Mouse (Mus musculus) urinary bladder, postnatal 10 days (tissue): Measurements from ENCODE around the gene Cuedc2.

ENCODE experiments used
- DNase-seq: peaks from one replicate; pipeline ENCODE4 v3.0.0; 2022; ENCODE audit warnings: low spot score

The Cuedc2 gene

DNA sequence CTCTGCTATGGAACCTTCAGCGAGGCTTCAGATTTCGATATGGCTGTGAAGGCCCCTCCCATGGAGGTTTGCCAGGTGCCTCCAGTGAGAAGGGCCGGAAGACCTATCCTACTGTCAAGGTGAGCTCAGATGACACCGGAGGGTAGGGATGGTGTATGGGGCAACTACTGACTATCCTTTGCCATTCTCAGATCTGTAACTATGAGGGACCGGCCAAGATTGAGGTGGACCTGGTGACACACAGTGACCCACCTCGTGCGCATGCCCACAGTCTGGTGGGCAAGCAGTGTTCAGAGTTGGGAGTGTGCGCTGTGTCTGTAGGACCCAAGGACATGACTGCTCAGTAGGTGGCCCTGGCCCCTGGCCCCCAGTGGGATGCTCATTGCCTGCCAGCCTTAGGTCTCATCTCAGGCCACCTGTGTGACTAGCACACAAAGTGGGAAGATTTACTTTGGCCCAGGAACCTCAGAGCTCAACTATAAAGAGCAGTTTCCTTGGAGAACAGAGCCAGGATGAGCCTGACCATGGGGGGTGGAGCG lies 31.7 kb downstream of the Cuedc2 start:
- no peak for DNase-seq

DNA sequence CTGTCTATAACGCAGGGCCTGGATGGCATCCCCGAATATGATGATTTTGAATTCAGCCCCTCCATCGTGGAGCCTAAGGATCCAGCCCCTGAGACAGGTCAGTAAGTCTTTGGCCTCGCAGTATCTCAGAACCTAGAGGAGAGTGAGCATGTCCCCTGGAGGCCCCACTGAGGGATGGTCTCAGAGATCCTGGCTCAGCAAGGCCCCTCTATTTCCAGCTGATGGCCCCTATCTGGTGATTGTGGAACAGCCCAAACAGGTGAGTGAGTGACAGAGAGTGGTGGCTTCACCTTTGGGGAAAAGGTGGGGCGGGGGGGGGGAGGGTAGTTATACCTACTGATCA lies 32.3 kb downstream of the Cuedc2 start:
- no peak for DNase-seq

DNA sequence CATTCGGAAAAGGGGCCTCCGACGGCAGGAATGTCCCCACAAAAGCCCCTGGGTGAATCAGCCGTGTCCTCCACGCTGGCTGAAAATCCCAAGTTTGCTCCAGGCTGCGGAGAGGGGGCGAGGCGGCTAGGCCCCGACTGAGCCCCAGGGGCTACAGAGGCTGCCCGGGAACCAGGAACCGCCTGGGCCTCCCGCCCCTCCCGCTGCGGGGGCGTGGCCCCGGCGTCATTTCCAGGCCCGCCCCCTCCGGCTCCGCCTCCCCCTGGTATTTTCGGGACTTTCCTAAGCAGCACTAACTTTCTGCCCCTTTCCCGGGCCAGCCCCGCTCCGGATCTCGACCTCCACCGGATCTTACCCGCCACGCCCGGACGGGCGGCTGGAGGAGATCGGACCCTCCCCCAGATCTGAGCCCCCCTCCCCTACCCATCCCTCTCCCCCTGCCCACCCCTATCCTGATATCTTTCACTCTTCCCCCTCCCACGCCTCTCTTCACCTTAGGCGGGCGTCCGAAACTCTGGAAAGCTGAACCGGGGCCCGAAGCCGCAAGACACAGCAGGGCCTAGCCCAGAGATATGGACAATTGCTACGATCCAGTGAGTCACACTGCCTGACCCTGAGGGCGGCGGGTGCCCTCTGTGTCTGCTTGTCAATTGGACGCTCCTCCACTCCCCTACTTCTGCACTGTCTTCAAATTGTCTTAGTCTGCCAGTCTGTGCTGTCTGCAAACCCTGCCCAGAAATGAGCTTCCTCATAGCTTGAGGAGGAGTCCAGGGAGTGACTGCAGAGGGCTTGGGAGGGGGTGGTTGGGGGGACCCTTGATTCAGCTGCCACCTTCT lies 32.9 kb downstream of the Cuedc2 start:
- DNase-seq = no peak

DNA sequence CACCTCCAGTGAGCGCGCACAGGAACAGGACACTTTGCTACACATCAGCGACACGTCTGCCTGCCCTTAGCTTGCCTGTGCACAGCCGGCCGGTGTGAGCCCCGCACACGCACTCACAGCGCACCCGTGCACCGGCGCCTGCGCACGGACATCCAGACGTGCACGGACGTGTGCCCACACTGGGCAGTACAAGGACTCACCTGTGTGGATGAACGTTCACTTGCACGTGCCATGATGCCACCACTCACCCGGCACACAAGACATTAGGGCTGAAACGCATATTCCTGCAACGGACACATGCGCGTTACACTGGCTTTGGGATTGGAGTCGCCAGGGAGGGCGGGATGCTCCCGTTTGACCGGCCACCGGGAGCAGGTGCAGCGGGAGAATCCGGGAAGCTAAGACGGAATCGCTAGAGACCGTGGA lies 33.6 kb downstream of the Cuedc2 start:
- DNase-seq = no peak

DNA sequence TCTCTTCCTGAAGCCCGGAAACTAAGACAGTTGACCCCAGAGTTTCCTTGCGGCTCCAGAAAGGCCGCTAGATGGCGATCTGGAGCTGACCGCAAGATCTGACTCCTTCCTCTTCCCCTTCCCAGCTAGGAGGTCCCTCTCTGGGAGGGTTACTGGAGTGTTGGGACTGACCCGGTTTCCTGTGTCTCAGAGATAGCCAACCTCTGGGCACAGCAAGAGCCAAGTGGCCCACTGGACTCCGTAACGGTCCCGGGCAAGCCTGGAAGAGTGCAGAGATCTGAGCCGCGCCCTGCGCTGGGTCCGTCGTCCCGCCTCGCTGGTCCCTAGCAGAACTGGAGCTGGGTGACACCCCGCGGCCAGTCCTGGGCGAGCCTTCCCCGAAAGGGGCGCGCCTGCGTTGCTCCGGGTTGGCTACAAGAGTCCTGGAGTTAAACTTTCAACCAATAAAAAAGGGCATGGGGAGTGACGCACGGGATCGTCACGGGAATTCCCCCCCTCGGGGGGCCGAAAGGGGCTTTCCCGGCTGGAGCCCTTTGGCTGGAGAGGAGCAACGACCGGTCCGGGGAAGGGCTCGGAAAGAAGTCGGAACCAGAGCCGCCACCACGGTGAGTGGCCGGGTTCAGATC lies 34.2 kb downstream of the Cuedc2 start, which contains the start of gene Nfkb2:
Gene Nfkb2 (plus strand): TSS at position 105 of the 626 bp plus-strand sequence.
- DNase-seq = peak; percentile 77

DNA sequence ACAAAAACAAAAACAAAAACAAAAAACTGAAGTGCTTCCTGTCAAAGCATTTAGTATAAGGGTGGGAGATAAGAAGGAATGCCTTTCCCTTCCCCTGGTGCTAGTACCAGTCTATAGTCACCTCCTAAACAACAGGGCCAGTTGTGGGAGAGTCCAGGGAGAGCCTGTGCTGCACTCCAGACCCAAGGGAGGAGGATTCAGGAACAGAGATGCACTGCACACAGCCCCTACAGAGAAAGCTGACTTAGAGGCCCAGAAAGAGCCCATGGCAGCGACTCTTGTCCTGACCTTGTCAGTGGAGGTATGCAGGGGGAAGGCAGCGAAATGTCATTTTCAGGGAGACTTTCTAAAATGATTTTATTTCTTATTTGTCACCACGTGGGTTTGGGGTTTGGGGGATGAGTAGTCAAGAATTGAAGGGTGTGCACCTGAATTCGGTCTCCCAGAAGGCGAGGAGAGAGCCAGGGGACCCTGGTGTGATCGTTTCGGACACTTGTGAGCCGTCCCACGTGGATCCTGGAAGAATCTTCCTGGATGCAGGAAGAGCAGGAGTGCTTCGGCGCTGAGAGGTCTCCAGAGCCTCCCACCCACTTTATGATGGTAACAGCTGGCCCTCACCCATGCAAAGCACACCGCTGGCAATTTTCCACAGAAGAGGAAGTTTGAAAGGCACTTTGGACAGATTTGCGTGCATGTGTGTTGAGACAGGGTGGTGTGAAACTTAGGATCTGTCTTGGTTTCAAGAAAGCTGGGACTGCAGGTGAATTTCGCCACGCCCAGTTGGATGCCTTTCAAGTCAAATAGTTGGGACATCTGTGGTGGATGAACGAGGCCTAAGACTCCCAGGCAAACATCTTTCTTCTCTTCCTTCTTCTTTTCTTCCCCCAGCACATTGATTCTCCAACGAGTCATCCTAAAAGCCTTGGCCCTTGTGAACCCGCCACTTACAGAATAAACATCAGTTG lies 35.0 kb downstream of the Cuedc2 start:
- no peak for DNase-seq

DNA sequence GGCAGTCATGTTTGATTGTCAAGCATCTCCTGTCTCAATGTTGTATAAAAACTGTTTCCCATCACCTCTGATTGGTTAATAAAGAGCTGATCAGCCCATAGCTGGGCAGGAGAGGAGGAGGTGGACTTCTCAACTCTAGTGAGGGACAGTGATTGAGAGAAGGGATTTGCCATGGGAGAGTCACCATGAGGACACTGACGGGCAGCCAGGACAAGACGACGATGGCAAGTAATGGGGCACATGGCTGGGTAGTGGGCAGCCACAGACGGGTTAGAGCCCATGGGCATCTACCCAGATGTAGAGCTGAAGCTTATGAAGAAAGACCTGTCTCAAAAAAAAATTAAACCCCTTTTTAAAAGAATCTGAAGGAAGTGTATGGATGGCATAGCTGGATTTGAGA lies 36.0 kb downstream of the Cuedc2 start:
- DNase-seq = no peak

DNA sequence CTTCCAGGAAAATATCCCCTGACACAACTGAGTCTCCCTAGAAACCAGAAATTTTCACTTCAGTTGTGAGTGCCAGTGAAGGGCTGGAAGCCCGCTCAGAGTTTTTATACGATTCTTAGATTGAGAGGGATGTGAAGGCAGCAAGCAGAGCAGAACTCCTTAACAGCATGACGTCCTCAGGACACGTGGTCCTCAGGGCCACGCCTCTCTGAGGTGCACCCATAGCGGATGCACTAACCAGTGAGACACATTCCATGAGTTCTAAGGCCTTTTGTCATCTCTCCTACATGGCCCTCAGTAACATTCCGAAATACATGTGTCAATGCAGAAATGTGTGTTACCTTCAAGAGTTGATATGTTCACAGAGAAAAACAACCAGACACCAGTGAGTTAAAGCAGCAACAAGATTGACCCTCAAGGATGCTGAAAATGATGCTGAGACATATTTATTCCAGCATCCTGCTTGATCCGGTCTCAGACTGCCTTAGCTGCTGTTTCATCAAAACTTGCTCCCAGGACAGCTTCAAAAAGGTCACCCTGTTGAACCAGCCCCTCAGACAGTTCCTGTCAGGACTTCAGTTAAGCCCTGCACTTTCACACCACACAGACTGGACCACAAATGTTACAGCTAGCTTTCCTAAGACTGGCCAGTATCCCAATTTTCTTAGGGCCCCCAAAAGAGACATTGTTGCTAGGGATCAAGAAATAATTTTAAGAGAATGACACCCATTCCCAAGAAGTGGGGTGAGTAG lies 38.0 kb downstream of the Cuedc2 start:
- no peak for DNase-seq

DNA sequence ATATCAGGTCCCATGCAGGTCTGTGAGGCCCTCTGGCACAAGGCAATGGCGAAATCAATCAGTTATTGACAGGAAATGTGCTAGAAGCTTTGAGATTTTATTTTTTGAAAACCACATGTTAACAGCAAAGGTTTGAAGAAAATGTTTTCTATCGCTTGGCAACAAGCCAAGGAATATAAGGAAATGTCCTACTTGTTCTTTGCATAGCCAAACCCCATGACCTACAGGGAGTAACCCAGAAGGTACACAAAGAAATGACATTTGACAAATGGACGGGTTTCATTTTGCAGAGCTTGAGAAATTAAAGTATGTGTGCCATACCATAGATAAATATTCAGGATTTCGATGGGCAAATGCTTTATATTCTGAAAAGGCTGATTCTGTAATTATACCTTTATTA lies 41.6 kb downstream of the Cuedc2 start:
- no peak for DNase-seq

DNA sequence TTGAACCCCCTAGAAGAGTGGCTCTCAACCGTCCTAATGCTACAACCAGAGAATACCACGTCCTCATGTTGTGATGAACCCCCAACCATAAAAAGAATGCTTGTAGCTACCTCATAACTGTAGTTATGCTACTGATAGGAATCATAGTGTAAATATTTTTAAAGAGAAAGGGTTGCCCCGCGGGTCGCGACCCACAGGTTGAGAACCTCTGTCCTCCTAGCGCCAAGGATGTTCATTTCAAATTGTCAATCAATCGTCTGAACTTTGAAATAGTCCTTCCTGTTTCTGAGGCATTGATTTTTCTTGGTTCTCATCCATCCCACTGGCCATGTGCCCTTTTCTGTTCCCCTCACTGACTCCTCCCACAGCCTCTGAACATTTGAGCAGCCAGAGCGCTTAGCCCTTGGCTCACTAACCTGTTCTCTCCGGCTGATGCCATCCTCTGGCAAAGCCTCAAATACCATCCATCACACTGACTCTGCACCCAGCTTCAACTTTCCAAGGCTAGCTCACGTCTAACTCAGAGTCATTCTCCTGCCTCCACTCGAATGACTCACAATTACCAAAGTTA lies 47.9 kb downstream of the Cuedc2 start:
- DNase-seq = no peak

DNA sequence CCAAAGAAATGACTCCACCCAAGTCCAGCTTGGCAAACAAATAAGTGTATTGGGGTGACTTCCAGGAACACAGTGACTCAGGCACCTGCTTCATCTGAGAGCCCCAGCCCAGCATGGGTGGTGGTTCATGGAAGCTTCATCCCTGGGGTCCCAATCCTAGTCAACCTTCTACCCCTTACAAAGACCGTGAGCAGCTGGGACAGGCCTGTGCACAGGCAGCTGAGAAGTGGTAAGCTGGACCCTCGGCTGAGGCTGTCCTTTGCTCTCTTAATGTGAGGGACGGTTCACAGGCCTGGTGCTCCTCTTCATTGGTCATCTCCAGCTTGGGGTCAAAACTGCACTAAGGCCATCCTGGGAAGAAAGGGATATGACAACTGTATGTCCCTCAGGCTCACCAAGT lies 50.9 kb downstream of the Cuedc2 start:
- no peak for DNase-seq

DNA sequence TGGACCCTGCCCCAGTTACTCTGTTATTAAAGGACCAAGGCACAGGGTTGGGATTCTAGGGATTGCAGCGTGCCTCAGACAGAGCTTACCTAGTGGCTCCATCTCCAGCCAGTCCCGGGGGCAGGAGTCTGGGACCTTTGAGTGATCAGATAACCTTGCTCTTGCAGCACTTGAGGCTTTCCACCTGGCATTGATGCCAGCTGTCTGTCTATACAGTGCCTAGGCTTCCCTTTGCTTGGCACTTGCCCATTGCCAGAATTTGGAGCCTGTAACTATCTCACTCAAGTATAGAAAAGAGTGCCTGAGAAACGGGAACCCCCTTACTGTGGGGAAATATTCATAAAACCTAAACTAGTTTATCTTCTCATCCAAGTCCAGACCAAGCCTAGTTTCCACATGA lies 51.6 kb downstream of the Cuedc2 start:
- no peak for DNase-seq

DNA sequence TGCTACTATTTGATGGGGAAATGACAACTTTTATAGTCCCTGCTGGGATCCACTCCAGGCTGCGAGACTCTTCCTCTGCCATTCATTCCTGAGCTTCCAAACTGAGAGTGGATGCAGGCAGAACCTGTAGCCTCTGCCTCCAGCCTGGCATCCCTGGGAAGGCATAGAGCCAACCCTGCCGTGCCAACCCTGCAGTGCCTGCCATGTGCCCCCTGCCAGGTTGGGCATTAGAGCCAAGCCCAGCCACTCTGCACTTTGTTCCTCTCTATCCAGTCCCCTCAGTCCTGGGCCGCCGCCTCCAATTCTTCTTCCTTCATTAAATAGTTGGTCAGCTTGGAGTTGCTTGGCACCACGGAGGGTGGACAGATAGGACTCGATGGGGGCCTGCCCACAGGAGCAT lies 52.5 kb downstream of the Cuedc2 start:
- DNase-seq = no peak

DNA sequence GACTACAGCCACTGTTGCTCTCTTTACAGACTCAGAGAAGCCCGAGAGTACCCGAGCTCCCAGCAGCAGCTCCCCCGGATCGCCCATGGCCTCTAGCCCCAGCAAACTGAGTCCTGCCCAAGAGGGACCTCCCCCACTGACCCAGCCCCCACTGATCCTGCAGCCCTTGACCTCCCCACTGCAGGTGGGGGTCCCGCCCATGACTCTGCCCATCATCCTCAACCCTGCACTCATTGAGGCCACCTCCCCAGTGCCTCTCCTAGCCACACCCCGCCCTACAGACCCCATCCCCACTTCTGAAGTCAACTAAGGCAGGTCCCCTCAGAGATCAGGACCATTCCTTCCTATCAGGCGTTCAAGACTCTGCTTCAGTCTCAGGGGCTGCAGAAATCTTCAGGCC lies 52.9 kb downstream of the Cuedc2 start:
- DNase-seq = no peak

DNA sequence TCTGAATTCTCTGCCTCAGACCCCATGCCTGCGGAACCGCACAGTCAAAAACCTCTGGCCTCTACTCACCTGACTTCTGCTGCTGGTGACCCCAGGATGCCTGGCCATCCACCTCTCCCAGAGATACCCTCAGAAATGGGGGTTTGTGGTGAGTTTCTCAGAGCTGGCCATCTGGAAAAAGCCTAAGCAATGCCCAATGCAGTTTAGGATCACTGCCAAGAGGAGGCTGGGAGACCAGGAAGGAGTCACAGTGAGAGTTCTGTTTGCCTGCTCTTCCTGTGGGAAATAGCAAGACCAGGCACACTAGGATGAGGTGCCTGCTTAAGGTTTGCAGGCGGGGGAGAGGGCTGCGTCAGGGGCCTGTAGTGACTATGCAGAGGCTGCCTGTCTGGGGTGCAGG lies 53.8 kb downstream of the Cuedc2 start:
- no peak for DNase-seq

DNA sequence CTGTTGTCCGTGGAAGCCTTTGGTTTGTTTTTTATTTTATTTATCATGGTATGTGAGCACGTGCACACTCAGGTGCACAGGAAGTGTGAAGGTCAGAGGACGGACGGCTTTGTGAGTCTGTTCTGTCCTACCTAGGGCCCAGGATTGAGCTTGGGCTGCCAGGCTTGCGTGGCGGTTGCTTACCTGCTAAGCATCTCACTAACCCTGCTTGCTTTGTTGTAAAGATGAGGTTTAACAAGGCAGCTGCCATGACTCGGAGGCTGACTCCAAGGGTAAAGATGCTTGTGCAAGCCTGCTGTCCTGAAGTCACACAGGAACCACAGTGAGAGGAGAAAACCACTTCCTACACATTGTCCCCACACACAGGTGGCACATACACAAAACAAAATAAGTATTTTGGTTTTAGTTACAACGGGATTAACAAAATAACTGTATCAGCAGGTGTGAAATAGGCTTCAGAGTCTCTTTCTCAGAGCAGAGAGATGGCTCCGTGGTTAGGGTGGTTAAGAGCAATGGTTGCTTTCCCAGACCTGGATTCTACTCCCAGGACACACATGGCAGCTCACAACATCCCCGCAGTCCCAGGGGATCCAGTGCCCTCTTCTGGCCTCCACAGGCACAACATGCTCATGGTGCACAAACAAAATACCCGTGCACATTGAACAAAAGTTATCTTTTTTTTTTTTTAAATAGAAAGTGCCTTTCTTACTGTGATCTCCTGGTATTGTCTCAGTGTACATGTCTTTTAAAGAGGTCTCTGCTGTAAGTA lies 56.2 kb downstream of the Cuedc2 start:
- DNase-seq = no peak
